Mouse (Mus musculus): ENCODE measurements at regions not wholly inside any gene's neighbourhood (a gene's known extent, or its start where the extent isn't known, plus 50 kb on each side); places are given as distances from the start of the nearest gene placed in this dataset.

DNA sequence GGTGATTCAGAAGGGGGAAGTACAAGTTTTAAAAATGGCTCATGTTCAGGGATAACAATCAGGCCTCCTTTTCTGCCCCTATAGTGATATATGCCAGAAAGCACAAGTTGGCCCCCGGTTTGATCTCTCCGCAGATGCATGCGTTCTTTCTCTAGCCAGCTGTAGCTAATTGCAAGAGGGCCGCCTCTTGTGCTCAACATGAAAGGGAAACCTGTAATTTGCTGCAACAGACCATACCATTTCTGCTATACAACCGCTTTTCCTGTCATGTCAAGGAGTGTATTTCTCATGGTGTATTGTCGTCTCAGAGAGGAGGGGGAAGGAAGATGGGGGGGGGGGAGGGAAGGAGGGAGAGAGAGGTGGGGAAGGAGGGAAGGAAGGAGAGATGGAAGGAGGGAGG, 257.1 kb upstream of the Prdm1 start:
- Histone ChIP-seq H3K4me1 (ENCODE audit: control insufficient read depth in 1 of 2, insufficient read depth in 2 of 2) (peaks cover 0 to 7% of the 10 kb centered on the region in 2 experiments; a peak in 1 of 4 replicates), H3K27ac (ENCODE audit: insufficient read depth, low read depth) (no peak overlapping the region), H3K9me3 (replicated peaks; ENCODE audit: low read length) (no peaks in the 10 kb centered on the region), H3K36me3 (replicated peaks in 1 of 2; ENCODE audit: control insufficient read depth in 1 of 2, insufficient read depth in 1 of 2, low read length in 1 of 2) (no peaks in the 10 kb centered on the region), H3K9ac (ENCODE audit: insufficient read depth, low read depth) (no peak overlapping the region), H3K27me3 (replicated peaks) (no peaks in the 10 kb centered on the region), H3K79me2 (replicated peaks; ENCODE audit: control insufficient read depth, extremely low read depth, insufficient read depth, poor library complexity, severe bottlenecking) (no peaks in the 10 kb centered on the region), H3K4me2 (ENCODE audit: insufficient read depth, low read depth, poor library complexity, severe bottlenecking) (no peak overlapping the region), H3K4me3 (replicated peaks in 1 of 3; ENCODE audit: low read depth in 2 of 3, low read length in 2 of 3, poor library complexity in 1 of 3) (no peak overlapping the region)
- dilution Hi-C loops (cut with MboI; ENCODE audit: extremely low pct_ligation_motif_present, extremely low pct_unique_long_range_greater_than_20kb, low sequenced_read_pairs) (no loop called here), in situ Hi-C loops (cut with MboI; ENCODE audit: low pct_ligation_motif_present, low pct_unique_long_range_greater_than_20kb, low sequenced_read_pairs) (no loop called here)
- DNase-seq (ENCODE audit: extremely low read depth): no peak
- TF ChIP-seq IRF4 (IDR thresholded peaks at IDR 0.05; ENCODE audit: low read depth, low read length): no peak
- no peak for TF ChIP-seq PAX5 (IDR thresholded peaks at IDR 0.05; ENCODE audit: low read length)
- TF ChIP-seq EP300 (IDR thresholded peaks at IDR 0.05; ENCODE audit: low read length): no peak
- no peak for TF ChIP-seq CTCF (conservative IDR thresholded peaks at IDR 0.05 in 1 of 2, IDR thresholded peaks at IDR 0.05 in 1 of 2; ENCODE audit: low read depth in 2 of 2, low read length in 2 of 2)
- TF ChIP-seq KAT2A (IDR thresholded peaks at IDR 0.05; ENCODE audit: insufficient replicate concordance, low read length): no peak
- no peak for TF ChIP-seq MAFK (IDR thresholded peaks at IDR 0.05; ENCODE audit: insufficient replicate concordance, low read length)
- no peak for TF ChIP-seq NRF1 (IDR thresholded peaks at IDR 0.05; ENCODE audit: low read depth, low read length)
- no peak for TF ChIP-seq RAD21 (IDR thresholded peaks at IDR 0.05; ENCODE audit: low read depth, low read length)
- no peak for TF ChIP-seq SIN3A (IDR thresholded peaks at IDR 0.05; ENCODE audit: low read length)
- no peak for TF ChIP-seq SMC3 (IDR thresholded peaks at IDR 0.05; ENCODE audit: low read depth, low read length)
- no peak for TF ChIP-seq GABPA (IDR thresholded peaks at IDR 0.05; ENCODE audit: insufficient replicate concordance, low read depth, low read length)
- TF ChIP-seq CHD1 (IDR thresholded peaks at IDR 0.05; ENCODE audit: low read depth, low read length): no peak
- no peak for TF ChIP-seq E2F4 (IDR thresholded peaks at IDR 0.05; ENCODE audit: insufficient replicate concordance, low read depth, low read length)
- TF ChIP-seq JUN (IDR thresholded peaks at IDR 0.05; ENCODE audit: insufficient read depth, low read depth, low read length): no peak
- TF ChIP-seq POLR2AphosphoS2 (IDR thresholded peaks at IDR 0.05; ENCODE audit: low read depth, low read length): no peak
- no peak for TF ChIP-seq ELF1 (IDR thresholded peaks at IDR 0.05; ENCODE audit: low read depth, low read length)
- no peak for TF ChIP-seq NELFE (IDR thresholded peaks at IDR 0.05; ENCODE audit: low read depth, low read length)
- TF ChIP-seq ZMIZ1 (IDR thresholded peaks at IDR 0.05; ENCODE audit: low read depth, low read length): no peak

DNA sequence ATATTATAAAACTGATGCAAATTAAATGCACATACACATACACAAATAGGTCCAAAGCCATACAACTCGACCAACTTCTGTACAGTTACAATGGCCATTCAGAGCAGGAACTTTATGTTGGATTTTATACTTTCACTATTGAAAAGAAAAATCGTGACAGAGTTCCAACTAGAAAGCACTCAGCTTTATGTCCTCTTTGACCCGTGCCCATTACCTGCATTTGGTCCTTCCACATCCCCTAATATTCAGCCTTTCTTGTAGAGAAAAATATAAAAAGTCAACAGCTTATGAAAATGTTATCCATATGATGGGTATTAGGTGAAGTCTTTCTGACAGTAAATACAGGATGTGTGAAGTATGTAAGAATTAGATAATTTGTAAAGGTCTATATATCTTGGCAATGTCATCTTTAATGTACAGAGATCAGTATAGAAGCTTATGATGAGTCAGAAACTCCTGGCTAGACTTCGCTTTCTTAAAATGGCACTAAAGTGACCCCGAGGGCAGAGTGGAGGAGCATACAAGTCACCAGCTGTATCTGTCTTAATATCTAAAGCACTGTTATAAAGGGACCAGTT, 252.2 kb upstream of the Prdm1 start:
- no peak overlapping the region for H3K4me2 ChIP-seq (ENCODE audit: insufficient read depth, low read depth, poor library complexity, severe bottlenecking)
- no peaks in the 10 kb centered on the region for H3K9me3 ChIP-seq (replicated peaks; ENCODE audit: low read length)
- TF ChIP-seq POLR2A (IDR thresholded peaks at IDR 0.05; ENCODE audit: low read depth, low read length) (no peak), E2F4 (IDR thresholded peaks at IDR 0.05; ENCODE audit: insufficient replicate concordance, low read depth, low read length) (no peak), HCFC1 (IDR thresholded peaks at IDR 0.05; ENCODE audit: low read depth, low read length) (no peak), TCF12 (IDR thresholded peaks at IDR 0.05; ENCODE audit: low read depth, low read length) (no peak), MXI1 (IDR thresholded peaks at IDR 0.05; ENCODE audit: low read depth, low read length) (no peak), CTCF (conservative IDR thresholded peaks at IDR 0.05 in 1 of 2, IDR thresholded peaks at IDR 0.05 in 1 of 2; ENCODE audit: low read depth in 2 of 2, low read length in 2 of 2) (no peak), MAX (IDR thresholded peaks at IDR 0.05; ENCODE audit: low read length) (no peak), SIN3A (IDR thresholded peaks at IDR 0.05; ENCODE audit: low read length) (no peak), USF1 (IDR thresholded peaks at IDR 0.05; ENCODE audit: low read depth, low read length) (no peak), ZC3H11A (IDR thresholded peaks at IDR 0.05; ENCODE audit: low read depth, low read length) (no peak), GABPA (IDR thresholded peaks at IDR 0.05; ENCODE audit: insufficient replicate concordance, low read depth, low read length) (no peak), RAD21 (IDR thresholded peaks at IDR 0.05; ENCODE audit: low read depth, low read length) (no peak), TBP (conservative IDR thresholded peaks at IDR 0.05; ENCODE audit: low read depth, low read length) (no peak), ZNF384 (IDR thresholded peaks at IDR 0.05; ENCODE audit: low read depth, low read length) (no peak), EP300 (IDR thresholded peaks at IDR 0.05; ENCODE audit: low read length) (no peak)
- 0 out of 4 replicates have a peak, but pooled peaks cover 0 to 2% of the 10 kb centered on the region in 2 experiments for H3K4me1 ChIP-seq (ENCODE audit: control insufficient read depth in 1 of 2, insufficient read depth in 2 of 2)
- H3K27me3 ChIP-seq (replicated peaks): no peaks in the 10 kb centered on the region
- H3K79me2 ChIP-seq (replicated peaks; ENCODE audit: control insufficient read depth, extremely low read depth, insufficient read depth, poor library complexity, severe bottlenecking): no peaks in the 10 kb centered on the region
- dilution Hi-C loops (cut with MboI; ENCODE audit: extremely low pct_ligation_motif_present, extremely low pct_unique_long_range_greater_than_20kb, low sequenced_read_pairs) (no loop called here), in situ Hi-C loops (cut with MboI; ENCODE audit: low pct_ligation_motif_present, low pct_unique_long_range_greater_than_20kb, low sequenced_read_pairs) (no loop called here)
- no peaks in the 10 kb centered on the region for H3K36me3 ChIP-seq (replicated peaks in 1 of 2; ENCODE audit: control insufficient read depth in 1 of 2, insufficient read depth in 1 of 2, low read length in 1 of 2)
- no peak overlapping the region for H3K9ac ChIP-seq (ENCODE audit: insufficient read depth, low read depth)
- no peak overlapping the region for H3K4me3 ChIP-seq (replicated peaks in 1 of 3; ENCODE audit: low read depth in 2 of 3, low read length in 2 of 3, poor library complexity in 1 of 3)
- no peak for DNase-seq (ENCODE audit: extremely low read depth)
- no peak overlapping the region for H3K27ac ChIP-seq (ENCODE audit: insufficient read depth, low read depth)

Data from CH12.LX (cell line).